Mouse (Mus musculus) heart, embryonic 14.5 days (tissue): ENCODE measurements around the gene Myo3b. TPM values are rescaled to one million over a fixed set of nuclear protein-coding genes. Genes with fewer than 3 reads are reported as not detected.

Experiments
- ATAC-seq: fragments of 200-750 bp; cut with Nextera tagmentation; 2 replicates; pipeline ENCODE4 v1.8.0; 2017; ENCODE audit warnings: low read depth, moderate TSS enrichment; ENCODE audit not compliant: insufficient number of reproducible peaks, insufficient read depth, low FRiP score
- H3K27ac ChIP-seq, 2 experiments: fragments of 200-500 bp in 1 of 2; fragments of 300-500 bp in 1 of 2; sonication (generic) in 1 of 2; replicated peaks in 1 of 2; 2 replicates each; pipeline ENCODE4 v1.5.1; 2012 to 2014; ENCODE audit warnings: low read depth in 2 of 2, low read length in 2 of 2, control low read depth in 1 of 2, mild to moderate bottlenecking in 1 of 2, mixed read lengths in 1 of 2; ENCODE audit not compliant: control insufficient read depth in 1 of 2, insufficient read depth in 1 of 2
- H3K27me3 ChIP-seq: fragments of 300-500 bp; sonication (generic); 2 replicates; pipeline ENCODE4 v1.6.1; 2014; ENCODE audit warnings: mild to moderate bottlenecking, low read length, control low read depth; ENCODE audit not compliant: control insufficient read depth, insufficient read depth
- H3K36me3 ChIP-seq: fragments of 300-500 bp; sonication (generic); 2 replicates; pipeline ENCODE4 v1.6.1; 2014; ENCODE audit warnings: mild to moderate bottlenecking, control low read depth, low read length, mixed read lengths; ENCODE audit not compliant: control insufficient read depth, insufficient read depth
- H3K4me1 ChIP-seq, 2 experiments: fragments of 200-500 bp in 1 of 2; fragments of 300-500 bp in 1 of 2; sonication (generic) in 1 of 2; 2 replicates each; pipeline ENCODE4 v1.6.1; 2012 to 2014; ENCODE audit warnings: low read length in 2 of 2, control low read depth in 1 of 2, mixed read lengths in 1 of 2; ENCODE audit not compliant: control insufficient read depth in 2 of 2, insufficient read depth in 2 of 2
- H3K4me2 ChIP-seq: fragments of 300-500 bp; sonication (generic); 2 replicates; pipeline ENCODE4 v1.6.1; 2014; ENCODE audit warnings: mild to moderate bottlenecking, low read length
- H3K4me3 ChIP-seq, 2 experiments: fragments of 200-500 bp in 1 of 2; fragments of 300-500 bp in 1 of 2; sonication (generic) in 1 of 2; 2 replicates each; pipeline ENCODE4 v1.5.1; 2012 to 2014; ENCODE audit warnings: low read length in 2 of 2, mild to moderate bottlenecking in 2 of 2, control low read depth in 1 of 2, low read depth in 1 of 2, moderate library complexity in 1 of 2; ENCODE audit not compliant: control insufficient read depth in 1 of 2, insufficient read depth in 1 of 2
- H3K9ac ChIP-seq: fragments of 300-500 bp; sonication (generic); 2 replicates; pipeline ENCODE4 v1.6.1; 2014; ENCODE audit warnings: mild to moderate bottlenecking, low read length
- H3K9me3 ChIP-seq: fragments of 300-500 bp; sonication (generic); 2 replicates; pipeline ENCODE4 v1.6.1; 2016; ENCODE audit warnings: low read length, control low read depth; ENCODE audit not compliant: control insufficient read depth
- WGBS: fragments of 180-500 bp; shearing (Covaris S2); extraction: QIAGEN DNeasy Blood & Tissue Kit; methylation state at CpG from one replicate; pipeline ENCODE4 v1.1.7; 2014; 5-methylcytosine and 5-hydroxymethylcytosine counted together
- polyA plus RNA-seq: library from polyadenylated mRNA; unstranded; fragments of >200 nt; fragmentation: Nextera tagmentation; extraction: Ambion mirVana; gene quantifications from 2 replicates; pipeline ENCODE4 v1.2.1, GENCODE M21; 2014

Gene Myo3b
- polyA plus RNA-seq, 1 experiment from 2014 or later: 0.43 TPM

- Histone ChIP-seq H3K27me3 (peaks cover 6% of the 10 kb centered on the region; the same call in 1 of the 2 replicates), H3K9me3 (no peaks in the 10 kb centered on the region), H3K4me2 (no peak overlapping the region), H3K9ac (no peak overlapping the region), H3K4me1 (no peaks in the 10 kb centered on the region), H3K27ac (no peak overlapping the region), H3K36me3 (no peaks in the 10 kb centered on the region), H3K4me3 (no peak overlapping the region)
- WGBS: 47% methylated on average over 4 of the region's 4 CpGs
- no peak for ATAC-seq
Observed at GRCm38 (mm10) chr2:70249872-70250271, 210.9 kb downstream of the Myo3b start.

- H3K4me1 ChIP-seq: no peaks in the 10 kb centered on the region
- no peak for ATAC-seq
- 80% methylated on average over 10 of the region's 10 CpGs for WGBS
- no peaks in the 10 kb centered on the region for H3K36me3 ChIP-seq
- no peaks in the 10 kb centered on the region for H3K9me3 ChIP-seq
- no peak overlapping the region for H3K9ac ChIP-seq
- H3K4me3 ChIP-seq: no peak overlapping the region
- no peak overlapping the region for H3K4me2 ChIP-seq
- peaks cover 6% of the 10 kb centered on the region; the same call in 1 of the 2 replicates for H3K27me3 ChIP-seq
- H3K27ac ChIP-seq: no peak overlapping the region
Observed at GRCm38 (mm10) chr2:70251256-70251655, 212.3 kb downstream of the Myo3b start.

- Histone ChIP-seq H3K36me3 (no peaks in the 10 kb centered on the region), H3K9ac (no peak overlapping the region)
- 17% methylated on average over 8 of the region's 8 CpGs for WGBS
Observed at GRCm38 (mm10) chr2:70259357-70260000, 220.6 kb downstream of the Myo3b start.

GRCm38 (mm10) chr2:70260646-70261195, 221.8 kb downstream of the Myo3b start:
- Histone ChIP-seq H3K4me2 (no peak overlapping the region), H3K27ac (no peak overlapping the region), H3K4me1 (peaks cover 8 to 13% of the 10 kb centered on the region in 2 experiments; a peak in 3 of 4 replicates), H3K27me3 (peaks cover 2% of the 10 kb centered on the region; the same call in 1 of the 2 replicates), H3K4me3 (no peak overlapping the region), H3K9ac (no peak overlapping the region), H3K9me3 (no peaks in the 10 kb centered on the region), H3K36me3 (no peaks in the 10 kb centered on the region)
- no peak for ATAC-seq
- WGBS: 83% methylated on average over 2 of the region's 2 CpGs

More at GRCm38 (mm10) chr2:70259357-70260000, 220.6 kb downstream of the Myo3b start:
- no peak for ATAC-seq
- H3K4me2 ChIP-seq: peak overlapping the region; percentile 24; the same call in 1 of the 2 replicates
- H3K4me3 ChIP-seq: no peak overlapping the region
- H3K4me1 ChIP-seq: peaks cover 8 to 13% of the 10 kb centered on the region in 2 experiments; a peak in 3 of 4 replicates
- peaks cover 2% of the 10 kb centered on the region; the same call in 1 of the 2 replicates for H3K27me3 ChIP-seq
- H3K27ac ChIP-seq: no peak overlapping the region
- H3K9me3 ChIP-seq: no peaks in the 10 kb centered on the region

GRCm38 (mm10) chr2:70261703-70262564, 223.0 kb downstream of the Myo3b start:
- H3K36me3 ChIP-seq: no peaks in the 10 kb centered on the region
- H3K4me2 ChIP-seq: peak overlapping the region; percentile 5; the same call in 1 of the 2 replicates
- ATAC-seq: peak; percentile 54; the same call in 1 of the 2 replicates
- H3K4me1 ChIP-seq: peaks cover 8 to 13% of the 10 kb centered on the region in 2 experiments; a peak in 3 of 4 replicates
- H3K9ac ChIP-seq: no peak overlapping the region
- no peaks in the 10 kb centered on the region for H3K27me3 ChIP-seq
- H3K4me3 ChIP-seq: no peak overlapping the region
- WGBS: 60% methylated on average over 8 of the region's 8 CpGs
- H3K9me3 ChIP-seq: no peaks in the 10 kb centered on the region
- 0 out of 4 replicates have a peak overlapping the region, but pooled peaks have one; percentile 39 to 42 for H3K27ac ChIP-seq

- H3K27ac ChIP-seq: peak overlapping the region; percentile 39 to 42; a peak in 2 of 4 replicates
- 21% methylated on average over 9 of the region's 9 CpGs for WGBS
- H3K4me3 ChIP-seq: no peak overlapping the region
- no peaks in the 10 kb centered on the region for H3K27me3 ChIP-seq
- H3K4me2 ChIP-seq: peak overlapping the region; percentile 5; the same call in 1 of the 2 replicates
- no peak overlapping the region for H3K9ac ChIP-seq
- H3K4me1 ChIP-seq: peaks cover 8 to 13% of the 10 kb centered on the region in 2 experiments; a peak in 3 of 4 replicates
- H3K36me3 ChIP-seq: no peaks in the 10 kb centered on the region
- H3K9me3 ChIP-seq: no peaks in the 10 kb centered on the region
- no peak for ATAC-seq
Observed at GRCm38 (mm10) chr2:70262565-70263082, 223.7 kb downstream of the Myo3b start.
